ENCODE assay signal across 23 mouse cellular contexts in genomic region chr5:58082230-58082629, GRCm38 (mm10).
"Had no signal": no experiment of that assay in that cellular context is flagged by ENCODE, and none has a peak within 500 bp of the region (broad histone marks: within the 10 kb centered on the region; RNA-seq: fewer than 3 reads in every experiment).

No protein-coding gene starts in this region.

- H3K4me1 ChIP-seq: limb, embryonic 10.5 days; limb, embryonic 13.5 days; liver, embryonic 12.5 days; liver, embryonic 15.5 days; lung, embryonic 15.5 days; megakaryocyte, embryonic 14.5 days; midbrain, embryonic 10.5 days; midbrain, embryonic 13.5 days; neural tube, embryonic 13.5 days; stomach, embryonic 15.5 days had no signal

- ATAC-seq: liver, embryonic 12.5 days; midbrain, embryonic 13.5 days; midbrain, embryonic 16.5 days had no signal

- H3K27me3 ChIP-seq: limb, embryonic 13.5 days; liver, embryonic 12.5 days; liver, embryonic 15.5 days; lung, embryonic 15.5 days; megakaryocyte, embryonic 14.5 days; midbrain, embryonic 13.5 days; neural tube, embryonic 13.5 days; stomach, embryonic 15.5 days had no signal

- H3K4me3 ChIP-seq: limb, embryonic 10.5 days; limb, embryonic 13.5 days; liver, embryonic 12.5 days; liver, embryonic 15.5 days; lung, embryonic 15.5 days; megakaryocyte, embryonic 14.5 days; midbrain, embryonic 10.5 days; midbrain, embryonic 13.5 days; myocyte; neural tube, embryonic 13.5 days; stomach, embryonic 15.5 days had no signal

- DNase-seq: kidney, postnatal 14 days; kidney, postnatal 4 days; layer of hippocampus, adult 9-11 months; liver; lung, adult 18-20 months; lung, postnatal 10 days; lung, postnatal 36 days; retina, postnatal 1 day; right cerebral cortex, postnatal 25 days; spleen, adult 18-20 months; thymus, postnatal 25 days had no signal

- H3K36me3 ChIP-seq: limb, embryonic 10.5 days; limb, embryonic 13.5 days; liver, embryonic 12.5 days; liver, embryonic 15.5 days; lung, embryonic 15.5 days; midbrain, embryonic 10.5 days; midbrain, embryonic 13.5 days; neural tube, embryonic 13.5 days; stomach, embryonic 15.5 days had no signal

- H3K27ac ChIP-seq: limb, embryonic 10.5 days; limb, embryonic 13.5 days; liver, embryonic 12.5 days; liver, embryonic 15.5 days; lung, embryonic 15.5 days; midbrain, embryonic 10.5 days; midbrain, embryonic 13.5 days; neural tube, embryonic 13.5 days; stomach, embryonic 15.5 days had no signal

- H3K9ac ChIP-seq: limb, embryonic 13.5 days; liver, embryonic 12.5 days; liver, embryonic 15.5 days; lung, embryonic 15.5 days; midbrain, embryonic 13.5 days; neural tube, embryonic 13.5 days; stomach, embryonic 15.5 days had no signal

- H3K4me2 ChIP-seq: limb, embryonic 13.5 days; liver, embryonic 12.5 days; liver, embryonic 15.5 days; lung, embryonic 15.5 days; midbrain, embryonic 13.5 days; neural tube, embryonic 13.5 days; stomach, embryonic 15.5 days had no signal

- H3K9me3 ChIP-seq: limb, embryonic 10.5 days; limb, embryonic 13.5 days; liver, embryonic 12.5 days; liver, embryonic 15.5 days; lung, embryonic 15.5 days; megakaryocyte, embryonic 14.5 days; midbrain, embryonic 10.5 days; midbrain, embryonic 13.5 days; neural tube, embryonic 13.5 days; stomach, embryonic 15.5 days had no signal
